In genomic region chr1:134495216-134495539, GRCm38 (mm10) we compare ENCODE assay signal across 8 mouse cellular contexts. TPM values are rescaled to one million over a fixed set of nuclear protein-coding genes. Genes with fewer than 3 reads are reported as not detected.
DNase-seq lines count a peak whose midpoint lies in the region; ATAC-seq and TF ChIP-seq lines count a peak whose summit lies in the region.

No protein-coding gene starts in this region.

- no peaks in the 10 kb centered on the region for H3K27me3 ChIP-seq in cerebellum, adult 2 months (ENCODE audit: control insufficient read depth, insufficient read depth, low read length)
- H3K27me3 ChIP-seq in spleen, adult 2 months (ENCODE audit: control insufficient read depth, insufficient read depth, low read length) = no peaks in the 10 kb centered on the region
- no peaks in the 10 kb centered on the region for H3K27me3 ChIP-seq in liver, embryonic 11.5 days (replicated peaks; ENCODE audit: control insufficient read depth, insufficient read depth, low read length)

- no peak for TF ChIP-seq POLR2A in cerebellum, adult 2 months (IDR thresholded peaks at IDR 0.05; ENCODE audit: borderline replicate concordance, insufficient read depth, low read length)
- no peak for TF ChIP-seq POLR2A in spleen, adult 2 months (IDR thresholded peaks at IDR 0.05; ENCODE audit: low read depth, low read length)

- 11% methylated on average over 5 of the region's 5 CpGs for WGBS in cerebellum, adult 2 months
- 9% methylated on average over 5 of the region's 5 CpGs for WGBS in spleen, adult 2 months
- WGBS in liver, embryonic 11.5 days = 16% methylated on average over 5 of the region's 5 CpGs

- no peak overlapping the region for H3K27ac ChIP-seq in cerebellum, adult 2 months (ENCODE audit: insufficient read depth, low read length)
- H3K27ac ChIP-seq in spleen, adult 2 months (ENCODE audit: insufficient read depth, low read length) = peak overlapping the region; percentile 98
- peak overlapping the region; percentile 94 for H3K27ac ChIP-seq in liver, embryonic 11.5 days (ENCODE audit: low read depth, low read length)

- TF ChIP-seq CTCF in cerebellum, adult 2 months (IDR thresholded peaks at IDR 0.05; ENCODE audit: borderline replicate concordance, insufficient read depth, low read depth, low read length) = no peak
- TF ChIP-seq CTCF in spleen, adult 2 months (IDR thresholded peaks at IDR 0.05; ENCODE audit: extremely low read depth, insufficient read depth, insufficient read length, insufficient replicate concordance) = no peak

- no peaks in the 10 kb centered on the region for H3K9me3 ChIP-seq in liver, embryonic 11.5 days (ENCODE audit: control insufficient read depth, low read length)

- peak overlapping the region; percentile 81 for H3K4me2 ChIP-seq in liver, embryonic 11.5 days

- peak overlapping the region; percentile 64 for H3K4me3 ChIP-seq in cerebellum, adult 2 months (replicated peaks; ENCODE audit: insufficient read depth, low read depth, low read length)
- peak overlapping the region; percentile 82 for H3K4me3 ChIP-seq in spleen, adult 2 months (ENCODE audit: extremely low read depth, insufficient read depth, insufficient read length)
- H3K4me3 ChIP-seq in liver, embryonic 11.5 days (ENCODE audit: low read depth, low read length) = peak overlapping the region; percentile 82

- H3K36me3 ChIP-seq in spleen, adult 2 months (ENCODE audit: control insufficient read depth, insufficient read depth, low read length) = peaks cover 2% of the 10 kb centered on the region; the same call in 1 of the 2 replicates
- peaks cover 2% of the 10 kb centered on the region; the same call in 1 of the 2 replicates for H3K36me3 ChIP-seq in liver, embryonic 11.5 days (ENCODE audit: control insufficient read depth, insufficient read depth, low read length)

- no peak for ATAC-seq in liver, embryonic 11.5 days (replicated peaks; ENCODE audit: low FRiP score)

- H3K9ac ChIP-seq in liver, embryonic 11.5 days (ENCODE audit: low read depth, low read length) = peak overlapping the region; percentile 82

- no peak for DNase-seq in cerebellum, adult 2 months
- DNase-seq in cerebellum, adult 11-12 months = no peak
- DNase-seq in spleen, adult 2 months (ENCODE audit: low read depth in 1 of 2, low spot score in 2 of 2) = no peak
- no peak for DNase-seq in spleen, adult 12 weeks (ENCODE audit: low spot score)
- DNase-seq in liver, embryonic 11.5 days (ENCODE audit: low spot score) = no peak
- no peak for DNase-seq in frontal cortex, postnatal 36 days (ENCODE audit: low spot score in 2 of 2)
- no peak for DNase-seq in frontal cortex, postnatal 14 days (ENCODE audit: low spot score in 2 of 2)
- DNase-seq in kidney, adult 8-10 months = no peak

- 0 out of 2 replicates have a peak, but pooled peaks cover 3% of the 10 kb centered on the region for H3K4me1 ChIP-seq in cerebellum, adult 2 months (ENCODE audit: control insufficient read depth, insufficient read depth, low read length)
- H3K4me1 ChIP-seq in spleen, adult 2 months (ENCODE audit: control insufficient read depth, insufficient read depth, insufficient read length) = peaks cover 2% of the 10 kb centered on the region; the same call in 1 of the 2 replicates
- peaks cover 10% of the 10 kb centered on the region for H3K4me1 ChIP-seq in liver, embryonic 11.5 days (replicated peaks; ENCODE audit: control insufficient read depth, insufficient read depth, low read length)

RNA-seq across cellular contexts. Expression of gene Rabif, which starts 0.7 kb away (rescaled TPM):
- 33.5 and 33.9 TPM in 2 replicates for polyA plus RNA-seq in cerebellum, adult 2 months (2012; rRNA removed)
- polyA plus RNA-seq in spleen, adult 2 months (2012; rRNA removed) = 8.6 and 9.4 TPM in 2 replicates
- 35.3 and 37.6 TPM in 2 replicates for polyA plus RNA-seq in liver, embryonic 11.5 days (2014; fragmentation: Nextera tagmentation; extraction: Ambion mirVana)

RNA-seq across cellular contexts. Expression of gene Klhl12, which starts 39.8 kb away (rescaled TPM):
- 29.8 and 30.7 TPM in 2 replicates for polyA plus RNA-seq in cerebellum, adult 2 months (2012; rRNA removed)
- 4.8 and 5.9 TPM in 2 replicates for polyA plus RNA-seq in spleen, adult 2 months (2012; rRNA removed)
- polyA plus RNA-seq in liver, embryonic 11.5 days (2014; fragmentation: Nextera tagmentation; extraction: Ambion mirVana) = 44.5 and 46.0 TPM in 2 replicates

RNA-seq across cellular contexts. Expression of gene Mgat4e, which starts 54.3 kb away (rescaled TPM):
- polyA plus RNA-seq in cerebellum, adult 2 months (2012; rRNA removed) = 0.13 TPM in 1 of 2 replicates, not detected in the other
- not detected in 2 replicates for polyA plus RNA-seq in spleen, adult 2 months (2012; rRNA removed)
- not detected in 2 replicates for polyA plus RNA-seq in liver, embryonic 11.5 days (2014; fragmentation: Nextera tagmentation; extraction: Ambion mirVana)
